Mouse (Mus musculus) adrenal gland, postnatal 4 days (tissue): Measurements from ENCODE around the gene Foxj3. TPM values are rescaled to one million over a fixed set of nuclear protein-coding genes. Genes with fewer than 3 reads are reported as not detected.
"Not testable (repeated sequence)": the region's sequence is repeated elsewhere in the genome, so short reads cannot be mapped to it uniquely, and the experiment has no call there.

Source experiments
- DNase-seq, 2 experiments: peaks; one replicate each; pipeline ENCODE4 v3.0.0; 2021 to 2022; ENCODE audit warnings: low spot score in 2 of 2, mixed read lengths in 2 of 2
- total RNA-seq, 2 experiments: library from RNA; stranded (reverse); gene quantifications; 2 replicates each; pipeline ENCODE4 v1.2.3; 2021

Gene Foxj3
- total RNA-seq, 2 experiments from 2014 or later: 51.2 to 58.2 TPM

DNA sequence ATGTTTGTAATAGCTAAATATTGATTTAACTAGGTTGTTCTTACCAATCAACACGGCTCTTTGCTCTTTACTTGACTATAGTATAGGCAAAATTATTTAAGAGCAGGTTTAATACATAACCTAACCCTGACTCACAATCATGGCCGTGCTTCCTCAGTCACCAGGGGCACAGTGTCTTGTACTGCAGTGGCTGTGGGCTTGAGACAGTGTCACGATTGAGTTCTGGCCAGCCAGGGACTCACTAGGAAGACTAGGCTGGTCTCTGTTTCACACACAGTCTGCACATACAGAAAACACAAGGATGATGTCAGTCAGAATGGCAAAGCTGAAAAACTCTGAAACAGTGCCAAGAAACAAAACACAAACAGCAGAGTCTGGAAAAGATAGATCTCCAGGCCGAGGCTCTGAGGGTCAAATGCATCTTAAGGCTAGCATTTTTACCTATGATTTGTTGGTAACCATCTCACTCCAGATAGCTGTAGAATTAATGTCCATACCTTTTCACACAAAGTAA is 29.6 kb downstream of the Foxj3 start:
- DNase-seq: no peak

DNA sequence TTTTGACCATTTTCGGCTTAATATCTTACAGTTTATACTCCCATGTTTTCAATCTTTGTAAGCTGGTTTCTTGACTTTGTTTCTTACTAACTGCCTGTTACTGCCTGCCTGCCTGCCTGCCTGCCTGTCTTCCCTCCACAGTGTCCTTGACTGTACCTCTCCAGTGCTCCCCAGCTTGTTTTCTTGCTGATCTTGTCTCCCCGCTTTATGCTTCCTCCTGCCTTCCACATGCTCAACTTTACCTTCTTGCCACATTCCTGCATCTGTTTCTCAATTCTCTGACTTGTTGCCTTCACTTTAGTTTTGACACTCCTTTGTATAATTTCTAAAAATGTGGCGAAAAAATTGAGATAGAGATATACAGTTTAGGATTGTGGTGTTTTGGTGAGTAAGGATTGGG is 35.9 kb downstream of the Foxj3 start:
- DNase-seq: no peak

DNA sequence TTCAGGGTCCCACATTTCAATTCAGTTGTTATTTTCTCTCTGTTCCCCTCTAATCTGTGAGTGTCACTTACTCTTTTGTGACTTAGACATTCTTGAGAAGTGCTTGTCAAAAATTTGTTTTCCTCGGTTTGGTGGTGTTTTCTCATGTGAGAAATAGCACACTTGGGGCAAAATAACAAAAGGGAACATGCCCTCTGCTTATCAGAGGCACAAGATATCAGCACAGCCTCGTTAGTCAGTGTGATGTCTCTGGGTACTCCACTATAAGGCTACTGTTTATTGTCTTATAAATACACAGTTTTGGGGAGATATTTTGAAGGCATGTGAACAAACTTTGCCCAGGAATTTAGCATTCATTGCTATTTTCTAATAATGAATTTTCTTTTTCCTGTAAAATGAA is 37.7 kb downstream of the Foxj3 start:
- DNase-seq: no peak

DNA sequence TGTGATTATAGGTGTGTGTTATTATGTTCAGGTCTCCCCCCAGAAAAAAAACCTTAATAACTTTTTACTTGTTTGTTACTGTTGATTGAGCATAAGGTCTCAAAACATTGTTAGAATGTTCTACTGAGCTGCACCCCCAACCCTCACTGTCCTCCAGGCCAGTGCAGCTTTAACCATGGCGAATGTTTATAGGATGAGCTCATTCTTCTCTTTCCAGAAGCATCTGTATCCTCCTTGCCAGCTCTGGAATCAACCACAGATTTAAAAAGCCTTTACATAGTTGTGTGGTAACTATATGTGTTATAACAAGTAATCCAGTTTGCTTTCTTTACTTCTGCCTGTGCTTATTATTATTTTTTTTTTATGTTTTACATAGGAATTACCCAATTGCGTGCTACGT is 38.7 kb downstream of the Foxj3 start:
- no peak for DNase-seq

DNA sequence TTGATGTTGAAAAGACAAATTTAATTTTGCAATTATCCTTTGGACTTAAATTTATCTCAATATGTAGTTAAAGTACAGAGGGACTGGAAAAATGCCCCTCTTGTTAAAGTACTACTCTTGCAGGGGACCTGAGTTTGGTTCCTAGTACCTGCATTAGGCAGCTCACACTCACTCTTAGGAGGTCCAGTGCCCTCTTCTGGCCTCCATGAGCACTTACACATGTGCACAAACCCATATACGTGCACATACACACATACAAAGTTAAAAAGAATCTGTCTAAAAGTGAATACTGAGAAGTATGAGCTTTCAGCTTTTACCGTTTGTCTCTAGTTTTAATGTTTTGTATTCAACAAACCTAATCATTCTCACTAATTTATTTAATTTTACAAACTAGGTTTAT is 51.2 kb downstream of the Foxj3 start:
- no peak for DNase-seq

DNA sequence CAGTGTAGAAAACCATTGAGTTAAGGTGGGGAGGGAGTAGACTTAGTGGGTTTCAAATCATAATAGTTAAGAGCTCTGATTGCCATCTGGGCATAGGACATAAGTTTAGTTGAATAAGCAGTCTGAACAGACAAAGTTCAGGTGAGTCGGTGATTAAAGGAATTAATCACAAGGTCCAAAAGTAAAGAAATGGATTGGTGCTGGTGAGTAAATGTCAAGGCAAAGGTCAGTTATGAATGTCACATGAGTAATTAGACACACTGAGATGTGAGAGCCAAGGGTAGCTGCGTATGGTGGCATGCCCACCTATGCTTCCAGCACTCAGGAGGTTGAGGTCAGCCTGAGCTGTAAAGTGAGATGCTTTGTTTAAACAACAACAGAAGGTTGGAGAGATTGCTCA is 52.6 kb downstream of the Foxj3 start:
- DNase-seq: no peak

DNA sequence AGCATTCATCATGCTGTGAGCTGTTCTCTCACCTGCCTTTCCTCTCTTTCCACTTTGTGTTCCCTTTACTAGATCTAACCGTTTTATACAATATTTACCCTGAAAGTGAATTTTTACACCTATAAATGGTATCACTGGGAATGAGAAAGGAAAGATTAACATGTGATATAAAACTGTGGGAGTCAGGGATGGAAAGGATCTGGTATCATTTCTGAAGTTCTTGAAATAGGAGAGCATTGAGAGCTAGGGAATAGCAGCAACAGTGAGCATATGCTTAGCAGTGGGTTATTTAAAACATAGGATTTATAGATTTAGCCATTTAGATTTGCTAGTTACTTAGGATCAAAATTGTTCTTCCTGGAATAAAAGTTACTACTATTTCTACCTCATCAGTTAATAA is 53.2 kb downstream of the Foxj3 start:
- no peak for DNase-seq

DNA sequence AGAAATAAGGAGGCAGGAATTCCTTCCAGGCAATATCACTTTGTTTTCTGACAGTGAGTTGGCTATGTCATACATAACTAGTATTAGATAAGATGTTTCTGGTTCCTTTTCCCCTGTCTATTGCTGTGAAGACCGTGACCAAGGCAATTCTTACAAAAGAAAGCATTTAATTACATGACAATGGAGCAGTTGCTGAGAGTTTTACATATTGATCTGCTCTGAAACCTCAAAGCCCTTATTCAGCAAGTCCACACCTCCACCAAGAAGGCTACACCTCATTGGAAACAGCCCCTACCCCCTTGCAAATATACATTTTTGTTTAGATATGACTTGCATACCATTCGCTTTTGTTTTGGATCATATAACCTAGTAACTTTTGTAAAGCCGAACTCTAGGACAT is 55.7 kb downstream of the Foxj3 start:
- DNase-seq: no peak

DNA sequence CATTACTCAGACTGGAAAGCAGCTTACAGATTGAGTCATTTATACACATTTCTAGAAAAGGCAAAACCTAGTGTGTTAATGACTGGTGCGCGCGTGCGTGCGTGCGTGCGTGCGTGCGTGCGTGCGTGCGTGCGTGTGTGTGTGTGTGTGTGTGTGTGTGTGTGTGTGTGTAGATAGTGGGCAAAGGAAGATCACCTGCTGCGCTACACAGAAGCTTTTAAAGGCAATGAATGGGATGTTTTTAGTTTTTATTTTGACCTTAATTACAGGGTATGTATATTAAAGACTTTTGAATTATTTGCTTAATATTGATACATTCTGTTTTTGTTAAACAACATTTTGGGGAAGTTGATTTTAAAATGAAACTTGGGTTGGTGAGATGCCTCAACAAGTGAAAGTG is 57.5 kb downstream of the Foxj3 start:
- DNase-seq: no peak

DNA sequence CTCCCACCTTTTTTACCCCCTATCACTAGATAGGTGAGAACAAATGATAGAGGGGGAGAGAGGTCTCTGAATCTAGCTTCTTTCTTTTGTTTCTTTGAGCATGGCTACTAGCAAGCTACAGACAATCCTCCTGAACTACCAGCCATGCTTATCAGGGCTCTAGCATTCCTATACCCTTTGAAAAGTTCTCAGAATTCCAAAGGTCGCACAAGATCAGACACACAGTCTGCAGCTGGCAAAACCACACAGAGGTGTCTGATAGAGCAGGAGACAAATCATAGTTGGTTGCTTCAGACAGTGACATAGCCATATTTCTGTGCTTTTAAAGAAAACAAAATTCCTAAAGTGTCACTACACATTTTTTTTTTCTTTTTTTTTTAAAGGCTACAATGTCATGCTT is 62.8 kb downstream of the Foxj3 start:
- no peak for DNase-seq

DNA sequence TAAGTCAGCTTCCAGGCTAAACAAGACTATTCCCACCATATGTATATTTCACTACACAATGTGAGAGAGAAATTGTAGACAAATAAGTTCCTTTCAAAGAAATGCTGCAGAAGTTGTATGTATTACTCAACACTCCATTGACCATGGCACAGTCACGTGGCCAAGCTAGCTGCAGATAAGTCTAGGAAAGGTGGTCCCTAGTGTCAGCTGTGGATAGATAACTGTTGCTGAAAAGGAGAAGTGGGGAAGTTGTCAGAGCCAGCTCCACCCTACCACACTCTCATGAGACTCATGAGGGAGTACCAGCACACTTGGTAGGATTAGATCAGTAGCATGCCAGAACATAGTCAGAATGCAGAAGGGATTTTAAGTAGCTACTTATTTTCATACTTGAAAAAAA is 72.7 kb downstream of the Foxj3 start:
- no peak for DNase-seq

DNA sequence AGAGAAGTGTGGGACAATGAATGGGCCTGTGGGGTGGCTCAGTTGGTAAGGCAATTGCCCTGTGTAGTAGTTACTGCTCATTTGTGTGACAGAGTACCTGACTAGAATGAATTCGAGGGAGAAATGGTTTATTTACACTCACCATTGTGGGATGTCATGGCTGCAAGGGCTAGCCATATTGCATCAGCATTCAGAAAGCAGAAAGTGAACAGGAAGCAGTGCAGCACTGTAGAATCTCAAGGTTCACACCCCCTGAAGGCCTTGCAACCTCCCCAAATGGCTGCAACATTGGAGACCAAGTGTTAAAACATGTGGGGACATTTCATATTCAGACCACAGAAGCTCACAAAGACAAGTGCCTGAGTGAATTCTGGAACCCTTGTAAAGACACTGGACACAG is 77.3 kb downstream of the Foxj3 start:
- no peak for DNase-seq

DNA sequence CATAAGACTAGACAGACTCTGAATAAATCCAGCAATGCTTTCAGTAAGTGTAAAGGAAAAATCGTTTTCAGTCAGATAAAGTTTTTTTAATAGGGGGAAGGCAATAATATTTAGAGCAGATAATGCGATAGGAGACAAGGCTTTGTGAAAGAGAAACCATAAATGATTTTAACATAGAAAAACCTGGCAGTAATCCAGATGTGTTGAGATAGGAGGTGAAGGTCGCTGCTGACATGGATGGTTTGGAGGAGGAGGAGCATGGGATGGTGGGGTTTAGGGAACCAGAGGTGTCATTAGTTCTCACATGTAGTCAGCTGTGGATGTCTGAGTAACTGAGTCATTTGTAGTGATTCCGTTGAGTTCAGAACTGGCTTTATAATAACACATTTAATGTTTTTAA is 77.9 kb downstream of the Foxj3 start:
- no peak for DNase-seq

DNA sequence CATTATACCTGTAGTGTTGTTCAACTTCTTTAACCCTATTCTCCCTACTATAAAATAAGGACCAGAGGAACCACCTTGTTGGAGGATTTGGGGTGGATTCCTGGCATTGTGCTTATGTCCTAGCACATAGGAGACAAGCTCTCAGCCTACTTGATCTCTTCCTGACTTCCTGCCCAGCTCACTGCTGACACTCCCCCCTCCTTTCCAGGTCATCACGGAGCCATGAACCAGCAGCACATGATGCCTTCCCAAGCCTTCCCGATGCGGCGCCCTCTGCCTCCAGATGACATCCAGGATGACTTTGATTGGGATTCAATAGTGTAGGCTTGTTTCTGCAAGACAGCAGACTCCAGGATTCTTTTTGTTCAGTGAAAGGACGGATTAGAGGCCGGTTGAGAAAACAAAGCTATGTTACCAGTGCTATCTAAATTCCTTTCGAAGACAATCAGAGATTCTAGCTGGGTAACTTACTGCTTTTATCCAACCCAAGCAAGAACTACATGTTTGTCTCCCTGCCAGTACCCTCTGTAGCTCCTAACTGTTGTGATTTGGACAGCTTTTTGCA is 89.4 kb downstream of the Foxj3 start:
- no peak for DNase-seq

DNA sequence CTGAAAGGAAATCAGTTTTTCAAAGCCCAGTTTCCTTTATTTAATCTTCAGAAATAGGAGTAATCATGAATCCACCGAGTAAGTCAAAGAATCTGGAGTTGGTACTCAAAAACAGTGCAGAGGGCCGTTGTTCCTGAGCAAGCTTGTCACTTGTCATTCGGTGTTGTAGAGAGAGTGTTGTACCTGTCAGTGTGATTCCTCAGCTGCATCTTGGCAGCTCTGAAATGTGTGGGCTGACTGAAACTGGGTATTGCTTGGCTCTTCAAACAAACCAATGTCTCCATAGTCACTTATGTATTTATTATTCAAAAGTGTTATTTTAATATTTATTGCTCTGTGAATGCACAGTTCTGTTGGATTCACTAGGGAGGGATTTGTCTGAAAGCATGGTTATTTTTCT is 90.1 kb downstream of the Foxj3 start:
- DNase-seq: no peak

DNA sequence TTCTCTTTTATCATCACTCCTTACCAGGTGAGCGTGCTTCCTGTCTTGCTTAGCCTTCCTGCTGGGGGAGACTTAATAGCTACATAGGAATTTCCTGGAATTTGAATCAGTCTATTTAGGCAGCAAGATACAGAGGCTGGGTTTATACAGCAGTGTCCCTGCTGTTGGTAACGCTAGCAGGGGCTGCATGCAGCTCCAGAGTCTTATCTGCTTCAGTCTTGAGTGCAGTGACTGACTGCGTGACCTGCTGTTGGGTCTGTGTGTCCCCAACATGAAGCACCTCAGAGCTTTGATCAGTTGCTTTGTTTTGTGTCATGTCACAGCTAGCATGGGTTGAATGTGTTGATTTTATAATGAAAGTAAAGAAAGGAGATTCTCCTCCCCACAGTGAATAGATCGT is 90.5 kb downstream of the Foxj3 start:
- no peak for DNase-seq

DNA sequence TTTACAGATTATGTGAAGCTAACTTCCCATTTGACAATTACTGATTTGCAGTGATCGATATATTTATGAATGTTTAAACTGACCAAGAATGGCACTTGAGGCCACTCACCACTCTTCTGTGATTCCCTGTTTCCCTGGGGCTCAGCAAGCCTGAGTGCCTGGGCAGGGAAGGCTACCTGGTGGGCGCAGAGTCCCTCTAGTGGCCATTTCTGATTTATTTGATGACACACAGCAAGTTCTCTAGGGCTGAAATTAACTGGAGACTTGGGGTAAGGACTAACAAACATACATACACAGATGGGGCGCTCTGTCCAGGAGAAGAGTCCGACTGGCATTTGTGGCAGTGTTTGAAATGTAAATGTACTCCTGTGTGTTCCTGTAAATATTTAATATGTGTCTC is 91.6 kb downstream of the Foxj3 start:
- not testable (repeated sequence) for DNase-seq

DNA sequence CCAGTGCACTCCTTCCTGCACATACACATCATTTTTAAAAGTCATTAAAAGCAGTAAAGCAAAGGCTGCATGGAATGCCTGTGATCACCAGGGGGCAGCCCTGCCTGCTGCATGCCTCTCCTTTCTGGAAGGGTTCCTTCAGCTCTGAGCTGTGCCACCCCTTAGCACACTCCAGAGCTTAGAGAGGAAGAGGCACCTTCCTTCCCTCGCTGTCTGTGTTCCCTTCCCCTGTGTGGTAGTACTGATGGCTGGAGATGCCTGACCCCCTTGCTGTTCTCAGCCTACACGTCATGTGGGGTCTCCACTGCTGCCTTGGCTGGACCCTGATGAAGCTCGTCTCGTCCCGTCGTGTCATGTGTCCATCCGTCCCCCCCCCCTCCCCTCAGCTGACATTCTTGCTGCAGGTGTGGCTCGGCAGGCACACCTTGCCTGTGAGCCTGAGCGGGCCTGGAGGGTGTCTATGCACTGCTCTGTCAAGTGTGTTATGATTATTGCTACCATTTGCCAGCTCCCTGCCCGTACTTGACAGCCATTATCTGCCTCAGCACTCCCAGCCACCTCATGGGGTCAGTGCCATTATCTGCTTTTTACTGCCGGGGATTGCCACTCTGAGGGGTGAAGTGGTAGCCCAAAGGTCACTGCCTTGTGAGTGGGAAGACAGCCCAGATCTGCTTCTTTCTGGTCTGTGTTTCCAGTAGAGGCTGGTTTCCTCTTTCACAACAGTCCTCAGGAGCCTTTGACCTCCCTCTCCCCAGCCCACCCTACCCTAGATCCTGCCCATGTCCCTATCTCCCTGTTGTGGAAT is 94.5 kb downstream of the Foxj3 start:
- no peak for DNase-seq

DNA sequence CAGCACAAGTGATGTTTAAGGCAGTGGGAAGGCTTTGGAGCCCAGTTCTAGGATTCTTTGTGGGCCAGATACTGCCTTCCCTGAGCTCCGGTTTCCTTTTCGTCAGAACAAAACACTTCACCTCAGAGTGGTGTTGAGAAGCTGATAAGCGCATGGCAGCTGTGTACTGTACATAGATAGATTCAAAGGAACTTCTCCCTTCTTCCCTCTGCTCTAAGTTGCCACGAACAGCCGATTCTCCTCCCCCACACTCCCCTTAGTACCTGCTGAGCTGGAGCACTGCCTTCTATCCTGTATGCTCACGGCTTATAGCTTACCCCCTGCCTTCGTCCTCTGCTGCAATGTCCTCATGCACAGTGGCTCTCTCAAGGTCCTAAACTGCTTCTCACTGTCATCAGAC is 95.9 kb downstream of the Foxj3 start:
- no peak for DNase-seq

DNA sequence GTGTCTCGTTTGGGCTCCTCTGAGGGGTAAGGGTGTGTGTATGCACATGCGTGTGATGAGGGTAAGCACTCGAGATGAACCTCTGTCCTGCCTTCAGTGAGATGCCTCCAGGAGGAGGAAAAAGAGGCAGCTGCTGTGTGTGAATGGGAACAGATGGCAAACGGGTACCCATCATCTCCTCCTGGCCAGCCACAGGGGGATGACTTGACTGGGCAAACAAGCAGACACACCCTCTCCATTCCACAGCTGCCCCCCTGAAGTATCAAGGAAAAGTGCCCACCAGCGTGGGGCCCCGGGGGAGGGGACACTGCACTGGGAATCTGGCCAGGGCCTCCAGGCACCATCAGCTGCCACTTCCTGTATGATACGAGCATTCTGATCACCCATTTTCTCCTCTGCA is 96.5 kb downstream of the Foxj3 start:
- no peak for DNase-seq

DNA sequence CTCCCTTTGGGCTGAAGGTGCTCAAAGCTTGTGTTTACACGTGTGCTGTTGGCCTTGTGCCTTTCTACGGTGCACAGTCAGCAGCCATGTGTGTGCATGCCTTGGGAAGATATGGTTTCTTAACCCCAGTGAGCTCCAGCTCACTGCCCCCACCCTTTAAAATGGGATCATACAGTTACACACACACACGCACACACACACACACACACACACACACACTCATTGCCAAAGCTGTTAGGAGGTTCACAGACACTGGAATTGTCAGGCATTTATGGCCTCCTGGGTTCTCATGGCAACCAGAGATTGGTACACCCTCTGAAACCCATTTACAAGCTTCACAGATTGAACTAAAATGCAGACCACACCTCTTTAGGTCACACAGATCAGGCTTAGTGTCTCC is 97.1 kb downstream of the Foxj3 start:
- no peak for DNase-seq

DNA sequence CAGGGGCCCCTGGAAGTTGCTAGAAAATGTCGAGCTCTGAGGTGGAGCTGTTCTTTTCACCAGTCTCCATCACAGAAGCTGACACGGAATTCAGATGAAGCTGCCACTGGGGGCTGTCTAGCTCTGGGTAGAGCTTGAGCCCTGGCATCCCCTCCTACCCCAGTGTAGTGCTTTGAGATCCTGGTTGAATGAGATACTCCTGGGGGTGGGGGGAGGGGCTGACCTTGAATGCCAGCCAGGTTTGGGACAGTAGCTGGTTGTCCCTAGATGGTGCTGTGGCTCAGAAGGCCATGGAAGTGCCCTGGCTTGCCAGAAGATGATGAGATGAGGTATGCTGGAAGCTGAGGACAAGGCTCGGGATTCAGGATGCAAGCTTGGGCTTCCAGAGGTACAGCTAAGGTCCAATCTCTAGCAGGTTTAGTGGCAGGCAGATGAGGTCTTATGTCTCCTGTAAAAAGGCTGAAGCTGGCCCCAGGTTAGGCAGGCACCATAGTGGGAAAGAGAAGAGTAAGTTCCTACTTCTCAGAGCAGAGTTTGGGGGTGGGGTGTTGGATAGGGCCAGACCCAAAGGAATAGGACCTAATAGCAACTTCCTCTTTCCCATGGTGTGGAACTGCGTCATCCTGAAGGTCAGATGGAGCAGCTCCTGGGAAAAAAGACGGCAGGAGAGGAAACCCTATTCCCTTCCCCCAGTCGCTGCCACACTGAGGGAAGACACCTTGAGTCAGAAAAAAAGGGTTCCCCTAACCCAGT is 98.3 kb downstream of the Foxj3 start:
- DNase-seq: no peak
